Mouse (Mus musculus) thymus, postnatal 4 days (tissue): ENCODE measurements around the gene Cradd.

ENCODE experiments used
- DNase-seq: peaks from one replicate; pipeline ENCODE4 v3.0.0; 2021

Gene Cradd

GRCm38 (mm10) chr10:95302211-95303163, 21.4 kb downstream of the Cradd start:
- no peak for DNase-seq

- no peak for DNase-seq
Observed at GRCm38 (mm10) chr10:95300178-95300793, 23.6 kb downstream of the Cradd start.

GRCm38 (mm10) chr10:95299808-95300133, 24.2 kb downstream of the Cradd start:
- DNase-seq = no peak

- no peak for DNase-seq
Observed at GRCm38 (mm10) chr10:95299010-95299807, 24.7 kb downstream of the Cradd start.

GRCm38 (mm10) chr10:95298504-95298903, 25.4 kb downstream of the Cradd start:
- DNase-seq = no peak

GRCm38 (mm10) chr10:95297690-95298104, 26.2 kb downstream of the Cradd start:
- DNase-seq = no peak

GRCm38 (mm10) chr10:95297024-95297423, 26.9 kb downstream of the Cradd start:
- DNase-seq = no peak

- no peak for DNase-seq
Observed at GRCm38 (mm10) chr10:95293261-95293660, 30.7 kb downstream of the Cradd start.

GRCm38 (mm10) chr10:95292269-95292668, 31.7 kb downstream of the Cradd start:
- DNase-seq = no peak

- DNase-seq = no peak
Observed at GRCm38 (mm10) chr10:95291133-95291876, 32.6 kb downstream of the Cradd start.

GRCm38 (mm10) chr10:95289819-95290218, 34.1 kb downstream of the Cradd start:
- DNase-seq = no peak

- no peak for DNase-seq
Observed at GRCm38 (mm10) chr10:95288206-95288605, 35.7 kb downstream of the Cradd start.

GRCm38 (mm10) chr10:95287351-95287750, 36.6 kb downstream of the Cradd start:
- DNase-seq = no peak

GRCm38 (mm10) chr10:95283434-95283833, 40.5 kb downstream of the Cradd start:
- DNase-seq = no peak

GRCm38 (mm10) chr10:95281996-95282395, 41.9 kb downstream of the Cradd start:
- no peak for DNase-seq

- no peak for DNase-seq
Observed at GRCm38 (mm10) chr10:95281466-95281990, 42.4 kb downstream of the Cradd start.

- no peak for DNase-seq
Observed at GRCm38 (mm10) chr10:95280327-95280726, 43.6 kb downstream of the Cradd start.

- DNase-seq = no peak
Observed at GRCm38 (mm10) chr10:95279459-95279858, 44.5 kb downstream of the Cradd start.

- DNase-seq = no peak
Observed at GRCm38 (mm10) chr10:95278085-95278484, 45.8 kb downstream of the Cradd start.

- no peak for DNase-seq
Observed at GRCm38 (mm10) chr10:95275488-95275887, 48.4 kb downstream of the Cradd start.

GRCm38 (mm10) chr10:95273226-95273625, 50.7 kb downstream of the Cradd start:
- DNase-seq = no peak

- no peak for DNase-seq
Observed at GRCm38 (mm10) chr10:95269151-95269550, 54.8 kb downstream of the Cradd start.
